Mouse (Mus musculus) neutrophil, adult 5-6 weeks (primary cell): ENCODE measurements around the gene Serpina16. TPM values are rescaled to one million over a fixed set of nuclear protein-coding genes. Genes with fewer than 3 reads are reported as not detected.
"Not testable (repeated sequence)": the region's sequence is repeated elsewhere in the genome, so short reads cannot be mapped to it uniquely, and the experiment has no call there.

Source experiments
- ATAC-seq: fragments of 151-379, 151-347 bp; 2 replicates; pipeline ENCODE4 v1.8.0; 2017; ENCODE audit warnings: mild to moderate bottlenecking, moderate TSS enrichment; ENCODE audit not compliant: insufficient number of reproducible peaks, poor library complexity, low FRiP score, severe bottlenecking; ENCODE audit errors: extremely low read depth
- total RNA-seq: library from RNA; stranded (forward); fragments of 200-1000 nt; gene quantifications from 2 replicates; pipeline ENCODE4 v1.2.3, GENCODE M21; 2017

Gene Serpina16
- not detected in 2 replicates for total RNA-seq

DNA sequence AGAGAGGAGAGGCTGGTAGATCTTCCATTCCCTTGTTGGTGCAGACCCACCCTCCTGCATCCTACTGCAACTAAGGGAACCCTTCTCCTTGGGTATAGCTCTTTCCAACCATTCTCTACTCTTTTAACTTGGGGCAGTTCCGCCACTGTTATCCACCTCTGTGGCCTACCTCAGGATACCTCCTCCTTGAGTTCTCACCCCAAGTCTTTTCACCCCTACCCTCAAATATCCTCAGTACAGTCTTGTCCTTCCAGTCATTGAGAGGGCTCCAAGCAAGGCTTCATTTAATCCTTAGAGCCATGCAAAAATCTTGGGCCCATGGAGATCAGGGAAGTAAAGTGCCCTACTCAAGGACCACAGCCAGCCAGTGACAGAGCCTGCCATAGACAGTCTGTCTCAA, at the start of gene Serpina16:
Gene Serpina16, minus strand, starts transcription at position 101 of the 400 bp plus-strand sequence.
- no peak for ATAC-seq

DNA sequence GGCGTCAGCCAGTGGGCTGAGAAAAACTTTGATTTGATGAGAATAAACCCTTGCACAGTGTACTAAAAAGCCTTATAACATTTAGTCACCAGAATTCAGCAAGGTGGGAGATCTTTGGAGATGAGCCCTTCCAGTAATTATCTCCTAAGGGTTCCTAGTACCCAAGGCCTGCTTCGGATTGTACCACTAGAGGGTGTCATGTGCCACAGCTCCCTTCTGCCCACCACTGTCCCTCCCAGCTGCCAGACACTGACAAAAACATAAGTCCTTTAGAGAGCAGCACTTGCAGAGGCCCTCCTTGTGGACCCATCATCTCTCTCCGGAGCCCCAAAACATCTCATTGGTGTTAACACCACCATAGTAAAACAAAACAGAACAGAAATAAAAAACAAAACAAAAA, 35.6 kb upstream of the Serpina16 start:
- ATAC-seq, result no peak

- no peak for ATAC-seq
Measured at GRCm38 (mm10) chr12:103710405-103710804, 34.5 kb upstream of the Serpina16 start.

GRCm38 (mm10) chr12:103706113-103706512, 30.2 kb upstream of the Serpina16 start:
- no peak for ATAC-seq

DNA sequence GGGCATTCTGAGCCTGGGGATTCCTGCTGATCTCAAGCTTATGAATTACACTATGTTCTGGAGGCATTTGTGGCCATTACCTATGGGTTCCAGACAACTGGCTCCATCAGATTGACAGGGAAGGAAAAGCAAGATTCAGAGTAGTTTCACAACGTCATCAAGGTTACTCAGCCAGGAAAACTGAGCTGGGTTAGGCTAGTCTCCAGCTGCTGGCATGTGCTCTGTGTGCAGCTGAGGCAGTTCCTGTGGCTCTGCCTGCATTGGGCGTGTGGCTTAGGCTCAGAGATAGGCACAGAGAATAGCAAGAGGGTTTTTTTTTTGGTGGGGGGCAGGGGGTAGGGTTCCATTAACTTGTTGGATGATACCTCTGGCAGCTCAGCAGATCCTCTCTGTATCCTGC, 29.6 kb upstream of the Serpina16 start:
- ATAC-seq, result no peak

GRCm38 (mm10) chr12:103700144-103700750, 24.3 kb upstream of the Serpina16 start:
- no peak for ATAC-seq

GRCm38 (mm10) chr12:103695429-103695828, 19.5 kb upstream of the Serpina16 start, which contains the start of gene Serpina1f:
TSS of gene Serpina1f (minus strand) at chr12:103695529.
- no peak for ATAC-seq

DNA sequence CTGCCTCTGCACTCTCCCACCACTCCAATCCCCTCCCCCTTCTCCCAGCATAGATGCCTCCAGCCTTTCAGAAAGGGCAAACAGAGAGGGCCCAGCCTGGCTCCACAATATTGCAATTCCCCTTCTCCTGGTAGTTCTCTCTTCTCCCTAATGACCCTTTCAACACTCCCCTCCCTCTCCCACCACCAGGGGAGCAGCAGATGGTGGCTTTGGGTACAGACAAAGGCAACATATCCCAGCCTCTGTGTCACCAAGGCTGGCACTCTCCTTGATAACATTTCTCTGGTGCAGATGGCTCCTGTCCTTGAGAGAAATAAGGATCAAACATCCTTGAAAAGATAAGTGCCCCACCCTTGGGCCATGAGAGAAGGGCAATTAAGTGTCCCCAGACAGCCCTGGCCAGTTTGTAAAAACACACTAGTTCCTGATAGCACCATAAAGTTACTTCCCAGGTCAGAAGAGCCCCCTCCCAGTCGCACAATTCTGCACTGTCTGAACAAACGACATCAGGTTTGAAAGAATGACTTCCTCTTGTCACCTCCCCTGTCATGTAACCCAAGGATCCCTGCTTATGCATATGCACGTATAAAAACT, 12.4 kb upstream of the Serpina16 start:
- no peak for ATAC-seq

DNA sequence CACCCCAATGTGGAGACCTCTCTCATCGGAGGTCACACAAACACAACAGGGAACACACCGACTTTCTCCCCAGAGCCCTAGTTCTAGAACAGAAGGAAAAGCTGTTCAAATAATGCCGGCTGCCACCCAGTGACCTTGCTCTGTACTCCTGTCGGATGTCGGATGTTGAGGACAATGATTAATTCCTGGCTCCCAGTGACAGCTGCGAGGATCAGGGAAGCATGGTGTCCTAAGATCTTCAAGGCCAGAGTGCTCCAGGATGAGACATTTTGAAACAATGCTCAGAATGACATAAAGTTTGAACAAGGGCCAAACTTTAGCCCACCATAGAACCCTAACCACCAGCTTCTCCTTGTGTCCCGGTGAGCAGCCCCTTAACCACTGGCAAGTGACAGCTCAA, 11.1 kb upstream of the Serpina16 start:
- no peak for ATAC-seq

- ATAC-seq, result no peak
Measured at GRCm38 (mm10) chr12:103686050-103686449, 10.1 kb upstream of the Serpina16 start.

- no peak for ATAC-seq
Measured at GRCm38 (mm10) chr12:103685386-103685785, 9.4 kb upstream of the Serpina16 start.

GRCm38 (mm10) chr12:103683775-103684174, 7.8 kb upstream of the Serpina16 start:
- ATAC-seq, result no peak

DNA sequence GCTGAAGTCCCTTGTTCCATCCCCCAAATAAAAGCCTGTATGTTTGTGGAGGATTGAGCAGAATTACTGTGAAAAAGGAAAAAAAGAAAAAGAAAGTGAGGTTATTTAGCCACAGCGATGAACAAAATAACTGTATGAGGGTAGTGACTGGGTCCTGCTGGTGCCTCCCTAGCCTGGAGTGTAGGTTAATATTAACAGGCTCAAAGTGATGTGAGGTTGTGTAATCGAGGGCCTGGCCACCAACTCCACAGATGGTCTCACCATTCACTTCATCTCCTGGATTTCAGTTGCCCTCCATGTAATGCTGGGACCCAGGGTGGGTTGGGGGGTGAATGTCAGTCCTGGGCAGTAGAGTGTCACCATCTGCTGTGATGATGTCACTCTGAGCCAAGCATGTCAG, 5.8 kb upstream of the Serpina16 start:
- no peak for ATAC-seq

GRCm38 (mm10) chr12:103681169-103681568, 5.2 kb upstream of the Serpina16 start:
- ATAC-seq, result no peak

- ATAC-seq, result not testable (repeated sequence)
Measured at GRCm38 (mm10) chr12:103679853-103680252, 3.9 kb upstream of the Serpina16 start.

- ATAC-seq, result no peak
Measured at GRCm38 (mm10) chr12:103673179-103673578, 2.8 kb downstream of the Serpina16 start.

GRCm38 (mm10) chr12:103671483-103671882, 4.5 kb downstream of the Serpina16 start:
- ATAC-seq, result no peak

- ATAC-seq, result no peak
Measured at GRCm38 (mm10) chr12:103670964-103671363, 5.0 kb downstream of the Serpina16 start.

- no peak for ATAC-seq
Measured at GRCm38 (mm10) chr12:103670344-103670743, 5.6 kb downstream of the Serpina16 start.

GRCm38 (mm10) chr12:103665286-103665685, 10.7 kb downstream of the Serpina16 start:
- ATAC-seq, result no peak

DNA sequence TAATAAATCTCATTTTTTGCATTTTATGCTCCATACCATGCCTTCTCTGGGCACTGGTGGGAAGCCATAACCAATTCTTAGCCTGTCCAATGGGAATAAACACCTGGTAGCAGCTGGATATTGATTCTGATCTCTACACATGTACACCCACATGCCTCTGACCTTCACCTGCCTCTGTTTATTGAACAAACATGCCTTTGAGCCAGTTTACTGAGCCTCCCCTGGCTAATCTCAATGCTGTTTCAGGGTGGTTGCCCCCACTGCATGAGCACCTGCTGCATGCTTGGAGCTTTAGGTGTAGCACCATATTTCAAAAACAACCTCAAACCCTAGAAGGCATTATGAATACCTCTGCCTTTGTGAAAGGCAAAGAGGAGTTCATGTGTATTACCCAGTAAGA, 13.9 kb downstream of the Serpina16 start:
- not testable (repeated sequence) for ATAC-seq
